Mouse (Mus musculus) lung, adult 2 months (tissue): ENCODE data around the gene Cmbl.

Source experiments
- CTCF ChIP-seq: fragments of 200-500 bp; IDR thresholded peaks from 2 replicates; pipeline ENCODE4 v1.5.1; 2011; ENCODE audit warnings: mild to moderate bottlenecking, low read length, control low read depth; ENCODE audit not compliant: insufficient read depth
- POLR2A ChIP-seq: fragments of 200-500 bp; IDR thresholded peaks from 2 replicates; pipeline ENCODE4 v1.6.1; 2011; ENCODE audit warnings: low read depth, mild to moderate bottlenecking, control low read depth, low read length, borderline replicate concordance; ENCODE audit errors: extremely low read depth

- TF ChIP-seq POLR2A (no peak), CTCF (no peak)
Observed at GRCm38 (mm10) chr15:31632478-31632877, 67.3 kb downstream of the Cmbl start.
